Mouse (Mus musculus): ENCODE data around the gene Tspear.

- TF ChIP-seq CHD2 (IDR thresholded peaks at IDR 0.05; ENCODE audit: low read length) (no peak), EP300 (IDR thresholded peaks at IDR 0.05; ENCODE audit: low read depth in 1 of 2, low read length in 2 of 2) (no peak), POLR2AphosphoS5 (IDR thresholded peaks at IDR 0.05; ENCODE audit: borderline replicate concordance, low read depth, low read length) (no peak), CTCF (IDR thresholded peaks at IDR 0.05 in 2 of 3, conservative IDR thresholded peaks at IDR 0.05 in 1 of 3; ENCODE audit: control insufficient read depth in 1 of 3, insufficient read depth in 1 of 3, low read depth in 2 of 3, low read length in 3 of 3, poor library complexity in 1 of 3, severe bottlenecking in 1 of 3) (no peak)
Observed at GRCm38 (mm10) chr10:77864762-77865143, 178.4 kb downstream of the Tspear start.
